Mouse (Mus musculus) neutrophil, adult 5-6 weeks (primary cell): Measurements from ENCODE around the gene Cabin1. TPM values are rescaled to one million over a fixed set of nuclear protein-coding genes. Genes with fewer than 3 reads are reported as not detected.

Experiments
- ATAC-seq: fragments of 151-379, 151-347 bp; 2 replicates; pipeline ENCODE4 v1.8.0; 2017; ENCODE audit warnings: mild to moderate bottlenecking, moderate TSS enrichment; ENCODE audit not compliant: insufficient number of reproducible peaks, poor library complexity, low FRiP score, severe bottlenecking; ENCODE audit errors: extremely low read depth
- total RNA-seq: library from RNA; stranded (forward); fragments of 200-1000 nt; gene quantifications from 2 replicates; pipeline ENCODE4 v1.2.3, GENCODE M21; 2017

Cabin1 gene
- total RNA-seq, 1 experiment from 2014 or later, result 43.8 TPM

GRCm38 (mm10) chr10:75610486-75610885 is 153.7 kb downstream of the Cabin1 start:
- no peak for ATAC-seq

- no peak for ATAC-seq
Observed at GRCm38 (mm10) chr10:75608975-75609374, 155.2 kb downstream of the Cabin1 start.

GRCm38 (mm10) chr10:75607253-75607652 is 156.9 kb downstream of the Cabin1 start:
- ATAC-seq, result no peak

- no peak for ATAC-seq
Observed at GRCm38 (mm10) chr10:75605162-75605846, 158.8 kb downstream of the Cabin1 start.

GRCm38 (mm10) chr10:75600189-75600730 is 163.9 kb downstream of the Cabin1 start:
- ATAC-seq, result no peak

Other genes with a start within 250 kb of the Cabin1 start
- gene Snrpd3, start 246.8 kb downstream of the Cabin1 start, total RNA-seq, result 22.8 and 26.4 TPM in 2 replicates
- gene Gucd1, start 246.4 kb downstream of the Cabin1 start, total RNA-seq, result 86.3 and 87.2 TPM in 2 replicates
- gene Lrrc75b, start 204.0 kb downstream of the Cabin1 start, total RNA-seq, result 0.25 and 0.58 TPM in 2 replicates
- gene Ggt1, start 202.7 kb downstream of the Cabin1 start, total RNA-seq, result 4.1 and 4.3 TPM in 2 replicates
- 40.3 and 58.7 TPM in 2 replicates for gene Ggt5, start 175.0 kb downstream of the Cabin1 start, total RNA-seq
- 0.47 and 0.74 TPM in 2 replicates for gene Susd2, start 120.3 kb downstream of the Cabin1 start, total RNA-seq
- gene Ddt, start 9.1 kb upstream of the Cabin1 start, total RNA-seq, result 16.6 and 25.1 TPM in 2 replicates
- not detected in 2 replicates for gene Gm20441, start 16.6 kb upstream of the Cabin1 start, total RNA-seq
- 0.37 TPM in 1 of 2 replicates, not detected in the other for gene Gstt3, start 17.1 kb upstream of the Cabin1 start, total RNA-seq
- not detected in 2 replicates for gene Gstt1, start 34.2 kb upstream of the Cabin1 start, total RNA-seq
- not detected in 2 replicates for gene Gstt4, start 58.2 kb upstream of the Cabin1 start, total RNA-seq
- 9.1 and 16.6 TPM in 2 replicates for gene Gstt2, start 73.1 kb upstream of the Cabin1 start, total RNA-seq
- 54.1 and 62.7 TPM in 2 replicates for gene Mif, start 95.9 kb upstream of the Cabin1 start, total RNA-seq
- 1.2 and 2.0 TPM in 2 replicates for gene Derl3, start 129.1 kb upstream of the Cabin1 start, total RNA-seq
- 45.7 and 54.5 TPM in 2 replicates for gene Smarcb1, start 157.3 kb upstream of the Cabin1 start, total RNA-seq
- 66.8 and 75.6 TPM in 2 replicates for gene Chchd10, start 168.8 kb upstream of the Cabin1 start, total RNA-seq
- 1.5 and 2.0 TPM in 2 replicates for gene Mmp11, start 172.2 kb upstream of the Cabin1 start, total RNA-seq
- gene Gm867, start 176.3 kb upstream of the Cabin1 start, total RNA-seq, result 0.81 TPM in 1 of 2 replicates, not detected in the other
- gene Vpreb3, start 178.7 kb upstream of the Cabin1 start, total RNA-seq, result 76.5 and 79.1 TPM in 2 replicates
- 0.37 and 0.81 TPM in 2 replicates for gene Gm5134, start 190.2 kb upstream of the Cabin1 start, total RNA-seq